Mouse (Mus musculus): ENCODE data around the gene Tm4sf19. TPM values are rescaled to one million over a fixed set of nuclear protein-coding genes. Genes with fewer than 3 reads are reported as not detected.

Tm4sf19 gene
- total RNA-seq, 2 experiments from 2014 or later: not detected

Other genes with a start within 250 kb of the Tm4sf19 start
- gene Nrros, start 234.9 kb upstream of the Tm4sf19 start, total RNA-seq (2015): 180 and 190 TPM in 2 replicates
- gene Nrros, start 234.9 kb upstream of the Tm4sf19 start, total RNA-seq (2017): 116 and 133 TPM in 2 replicates
- 103 and 110 TPM in 2 replicates for gene Bex6, start 220.7 kb upstream of the Tm4sf19 start, total RNA-seq (2015)
- gene Bex6, start 220.7 kb upstream of the Tm4sf19 start, total RNA-seq (2017): 81.8 and 101 TPM in 2 replicates
- gene Fbxo45, start 153.3 kb upstream of the Tm4sf19 start, total RNA-seq (2015): 16.3 and 16.5 TPM in 2 replicates
- gene Fbxo45, start 153.3 kb upstream of the Tm4sf19 start, total RNA-seq (2017): 19.7 and 22.8 TPM in 2 replicates
- gene Wdr53, start 153.3 kb upstream of the Tm4sf19 start, total RNA-seq (2015): 9.5 and 9.9 TPM in 2 replicates
- gene Wdr53, start 153.3 kb upstream of the Tm4sf19 start, total RNA-seq (2017): 19.6 and 21.6 TPM in 2 replicates
- not detected in 2 replicates for gene Smco1, start 129.0 kb upstream of the Tm4sf19 start, total RNA-seq (2015)
- gene Smco1, start 129.0 kb upstream of the Tm4sf19 start, total RNA-seq (2017): not detected in 2 replicates
- 17.1 and 18.2 TPM in 2 replicates for gene Rnf168, start 123.0 kb upstream of the Tm4sf19 start, total RNA-seq (2015)
- 58.3 and 65.7 TPM in 2 replicates for gene Rnf168, start 123.0 kb upstream of the Tm4sf19 start, total RNA-seq (2017)
- 24.5 and 35.5 TPM in 2 replicates for gene Ubxn7, start 68.2 kb upstream of the Tm4sf19 start, total RNA-seq (2015)
- gene Ubxn7, start 68.2 kb upstream of the Tm4sf19 start, total RNA-seq (2017): 23.3 and 30.8 TPM in 2 replicates
- gene Tctex1d2, start 19.2 kb downstream of the Tm4sf19 start, total RNA-seq (2015): 41.0 and 43.7 TPM in 2 replicates
- gene Tctex1d2, start 19.2 kb downstream of the Tm4sf19 start, total RNA-seq (2017): 37.6 and 41.4 TPM in 2 replicates
- gene Pcyt1a, start 30.4 kb downstream of the Tm4sf19 start, total RNA-seq (2015): 50.2 and 58.1 TPM in 2 replicates
- gene Pcyt1a, start 30.4 kb downstream of the Tm4sf19 start, total RNA-seq (2017): 74.4 and 99.1 TPM in 2 replicates
- not detected in 2 replicates for gene Slc51a, start 87.4 kb downstream of the Tm4sf19 start, total RNA-seq (2015)
- gene Slc51a, start 87.4 kb downstream of the Tm4sf19 start, total RNA-seq (2017): 0.04 and 0.17 TPM in 2 replicates
- gene Zdhhc19, start 95.8 kb downstream of the Tm4sf19 start, total RNA-seq (2015): not detected in 2 replicates
- not detected in 2 replicates for gene Zdhhc19, start 95.8 kb downstream of the Tm4sf19 start, total RNA-seq (2017)
- gene Tfrc, start 208.4 kb downstream of the Tm4sf19 start, total RNA-seq (2015): 111 and 138 TPM in 2 replicates
- gene Tfrc, start 208.4 kb downstream of the Tm4sf19 start, total RNA-seq (2017): 110 and 143 TPM in 2 replicates
- gene Tnk2, start 243.4 kb downstream of the Tm4sf19 start, total RNA-seq (2015): 5.9 and 6.9 TPM in 2 replicates
- gene Tnk2, start 243.4 kb downstream of the Tm4sf19 start, total RNA-seq (2017): 8.0 and 15.5 TPM in 2 replicates